ENCODE assay signal across 31 mouse cellular contexts in the genomic region with DNA sequence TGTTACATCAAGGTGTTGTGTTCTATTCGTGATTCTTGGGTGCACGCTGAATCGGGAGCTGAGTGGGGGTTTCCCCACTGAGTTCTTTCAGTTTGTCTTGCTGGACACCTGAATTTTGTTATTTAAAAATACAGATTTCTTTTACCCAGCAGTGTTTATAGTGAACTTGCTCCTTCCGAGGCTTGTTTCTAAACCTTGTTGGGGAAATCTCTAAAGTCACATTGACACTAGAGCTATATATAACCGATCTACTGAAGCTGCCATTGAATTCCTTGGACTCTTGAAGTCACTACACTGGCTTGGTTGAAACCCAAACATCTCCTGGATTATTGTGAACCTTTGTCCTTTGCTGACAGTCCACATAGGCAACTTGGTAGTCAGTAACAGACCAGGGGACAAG. TPM values are rescaled to one million over a fixed set of nuclear protein-coding genes. Genes with fewer than 3 reads are reported as not detected.
DNase-seq lines count a peak whose midpoint lies in the region; ATAC-seq lines count a peak whose summit lies in the region.
"Had no signal": no experiment of that assay in that cellular context is flagged by ENCODE, and none has a peak within 500 bp of the region (broad histone marks: within the 10 kb centered on the region; RNA-seq: fewer than 3 reads in every experiment).

No protein-coding gene starts in this region.

- no peaks in the 10 kb centered on the region for H3K27me3 ChIP-seq in heart, embryonic 10.5 days (ENCODE audit: insufficient read depth, poor library complexity, severe bottlenecking)
- H3K27me3 ChIP-seq in heart, embryonic 13.5 days (replicated peaks), result no peaks in the 10 kb centered on the region
- H3K27me3 ChIP-seq in heart, embryonic 16.5 days (ENCODE audit: control insufficient read depth, insufficient read depth, low read length), result no peaks in the 10 kb centered on the region
- H3K27me3 ChIP-seq: embryonic facial prominence, embryonic 12.5 days; embryonic facial prominence, embryonic 15.5 days; hindbrain, embryonic 12.5 days; hindbrain, embryonic 15.5 days had no signal

- H3K9ac ChIP-seq in heart, embryonic 13.5 days, result no peak overlapping the region
- no peak overlapping the region for H3K9ac ChIP-seq in heart, embryonic 16.5 days (ENCODE audit: low read length)
- H3K9ac ChIP-seq: embryonic facial prominence, embryonic 12.5 days; embryonic facial prominence, embryonic 15.5 days; forebrain, postnatal 0 days; hindbrain, embryonic 12.5 days; hindbrain, embryonic 15.5 days had no signal

- DNase-seq in heart, embryonic 10.5 days (ENCODE audit: low spot score), result no peak
- DNase-seq in heart, postnatal 4 days, result no peak
- DNase-seq in heart, postnatal 25 days (ENCODE audit: low spot score), result no peak
- DNase-seq in heart, postnatal 10 days, result no peak
- DNase-seq: adrenal gland, adult 2 months; adrenal gland, postnatal 14 days; cerebellum, adult 11 months; cerebellum, adult 2 months; cerebellum, adult 9-11 months; cerebellum, postnatal 25 days; forebrain, postnatal 0 days; gastrocnemius, adult 2 months; gastrocnemius, postnatal 14 days; heart, postnatal 36 days; kidney, adult 2 months had no signal

- no peak for ATAC-seq in heart, embryonic 13.5 days (ENCODE audit: extremely low read depth, insufficient number of reproducible peaks, low FRiP score, low TSS enrichment)
- no peak for ATAC-seq in heart, embryonic 16.5 days (replicated peaks; ENCODE audit: extremely low read depth, insufficient read depth, low FRiP score)
- ATAC-seq: forebrain, embryonic 14.5 days; forebrain, postnatal 0 days; intestine, postnatal 0 days had no signal

- peak overlapping the region; percentile 39 for H3K4me2 ChIP-seq in heart, embryonic 13.5 days
- peak overlapping the region; percentile 5; the same call in 1 of the 2 replicates for H3K4me2 ChIP-seq in heart, embryonic 16.5 days (ENCODE audit: low read depth, low read length)
- H3K4me2 ChIP-seq: embryonic facial prominence, embryonic 12.5 days; embryonic facial prominence, embryonic 15.5 days; hindbrain, embryonic 12.5 days; hindbrain, embryonic 15.5 days had no signal

- H3K36me3 ChIP-seq in heart, embryonic 10.5 days, result no peaks in the 10 kb centered on the region
- no peaks in the 10 kb centered on the region for H3K36me3 ChIP-seq in heart, embryonic 13.5 days
- no peaks in the 10 kb centered on the region for H3K36me3 ChIP-seq in heart, embryonic 16.5 days (ENCODE audit: control insufficient read depth, insufficient read depth)
- H3K36me3 ChIP-seq: embryonic facial prominence, embryonic 12.5 days; embryonic facial prominence, embryonic 15.5 days; hindbrain, embryonic 12.5 days; hindbrain, embryonic 15.5 days had no signal

- H3K4me3 ChIP-seq in heart, embryonic 10.5 days, result no peak overlapping the region
- no peak overlapping the region for H3K4me3 ChIP-seq in heart, embryonic 13.5 days
- H3K4me3 ChIP-seq in heart, embryonic 16.5 days (ENCODE audit: low read length), result no peak overlapping the region
- H3K4me3 ChIP-seq: embryonic facial prominence, embryonic 12.5 days; embryonic facial prominence, embryonic 15.5 days; gastrocnemius, adult 2 months; hindbrain, embryonic 12.5 days; hindbrain, embryonic 15.5 days had no signal

- intact Hi-C loops in heart, postnatal 25 days (cut with DNase I), result no loop called here
- intact Hi-C loops in heart, postnatal 10 days (cut with DNase I), result no loop called here

- H3K27ac ChIP-seq in heart, embryonic 10.5 days, result 0 out of 2 replicates have a peak overlapping the region, but pooled peaks have one; percentile 12
- peak overlapping the region; percentile 74 for H3K27ac ChIP-seq in heart, embryonic 13.5 days (replicated peaks)
- peak overlapping the region; percentile 49 for H3K27ac ChIP-seq in heart, embryonic 16.5 days (ENCODE audit: low read length)
- H3K27ac ChIP-seq: embryonic facial prominence, embryonic 12.5 days; embryonic facial prominence, embryonic 15.5 days; gastrocnemius, adult 2 months; hindbrain, embryonic 12.5 days; hindbrain, embryonic 15.5 days had no signal

- 82% methylated on average over 5 of the region's 5 CpGs for WGBS in heart, embryonic 10.5 days
- 74% methylated on average over 5 of the region's 5 CpGs for WGBS in heart, embryonic 13.5 days
- WGBS in heart, embryonic 16.5 days, result 78% methylated on average over 5 of the region's 5 CpGs

- H3K4me1 ChIP-seq in heart, embryonic 10.5 days, result peaks cover 37% of the 10 kb centered on the region
- H3K4me1 ChIP-seq in heart, embryonic 13.5 days, result peaks cover 49% of the 10 kb centered on the region
- H3K4me1 ChIP-seq in heart, embryonic 16.5 days (ENCODE audit: control insufficient read depth, insufficient read depth, low read length), result peaks cover 34% of the 10 kb centered on the region

- 0 out of 2 replicates have a peak, but pooled peaks cover 3% of the 10 kb centered on the region for H3K9me3 ChIP-seq in heart, embryonic 10.5 days
- no peaks in the 10 kb centered on the region; the same call in none of the 2 replicates for H3K9me3 ChIP-seq in heart, embryonic 13.5 days
- peaks cover 3% of the 10 kb centered on the region; the same call in 1 of the 2 replicates for H3K9me3 ChIP-seq in heart, embryonic 16.5 days (replicated peaks; ENCODE audit: control insufficient read depth, low read length)
- H3K9me3 ChIP-seq: embryonic facial prominence, embryonic 12.5 days; embryonic facial prominence, embryonic 15.5 days; hindbrain, embryonic 12.5 days; hindbrain, embryonic 15.5 days had no signal

RNA-seq across cellular contexts. Expression of gene Rhoq, which starts 5.6 kb away (rescaled TPM):
- 15.5 and 15.9 TPM in 2 replicates for polyA plus RNA-seq in heart, embryonic 10.5 days (2016; fragmentation: Nextera tagmentation; extraction: Ambion mirVana)
- 100 to 1,000 TPM; 117 to 133 TPM for total RNA-seq in heart, postnatal 4 days (2021)
- 18.4 and 18.5 TPM in 2 replicates for polyA plus RNA-seq in heart, embryonic 13.5 days (2015; fragmentation: Nextera tagmentation; extraction: Ambion mirVana)
- total RNA-seq in heart, postnatal 25 days (2021), result 100 to 1,000 TPM; 140 to 159 TPM
- polyA plus RNA-seq in heart, embryonic 16.5 days (2015; fragmentation: Nextera tagmentation; extraction: Ambion mirVana), result 19.9 and 20.4 TPM in 2 replicates
- total RNA-seq in heart, postnatal 10 days (2021), result 100 to 1,000 TPM; 168 to 176 TPM

RNA-seq across cellular contexts. Expression of gene Atp6v1e2, which starts 9.5 kb away (rescaled TPM):
- not detected in 2 replicates for polyA plus RNA-seq in heart, embryonic 10.5 days (2016; fragmentation: Nextera tagmentation; extraction: Ambion mirVana)
- not detected for total RNA-seq in heart, postnatal 4 days (2021)
- not detected in 2 replicates for polyA plus RNA-seq in heart, embryonic 13.5 days (2015; fragmentation: Nextera tagmentation; extraction: Ambion mirVana)
- not detected for total RNA-seq in heart, postnatal 25 days (2021)
- polyA plus RNA-seq in heart, embryonic 16.5 days (2015; fragmentation: Nextera tagmentation; extraction: Ambion mirVana), result not detected in 2 replicates
- total RNA-seq in heart, postnatal 10 days (2021), result not detected
- total RNA-seq: adrenal gland, adult 2 months; adrenal gland, postnatal 14 days; adrenal gland, postnatal 4 days; common myeloid progenitor, adult 5-6 weeks; forebrain, postnatal 0 days; gastrocnemius, adult 2 months; gastrocnemius, postnatal 14 days; gastrocnemius, postnatal 4 days; heart, postnatal 36 days; MEL had no signal
- polyA plus RNA-seq: adrenal gland, adult 2 months; cerebellum, adult 2 months; embryonic facial prominence, embryonic 12.5 days; embryonic facial prominence, embryonic 15.5 days; forebrain, embryonic 11.5 days; forebrain, embryonic 14.5 days; hindbrain, embryonic 12.5 days; intestine, embryonic 14.5 days; intestine, postnatal 0 days; kidney, adult 2 months; kidney, embryonic 14.5 days had no signal

RNA-seq across cellular contexts. Expression of gene Tmem247, which starts 40.1 kb away (rescaled TPM):
- polyA plus RNA-seq in heart, embryonic 10.5 days (2016; fragmentation: Nextera tagmentation; extraction: Ambion mirVana), result not detected in 2 replicates
- total RNA-seq in heart, postnatal 4 days (2021), result not detected
- not detected in 2 replicates for polyA plus RNA-seq in heart, embryonic 13.5 days (2015; fragmentation: Nextera tagmentation; extraction: Ambion mirVana)
- total RNA-seq in heart, postnatal 25 days (2021), result not detected
- polyA plus RNA-seq in heart, embryonic 16.5 days (2015; fragmentation: Nextera tagmentation; extraction: Ambion mirVana), result not detected in 2 replicates
- not detected for total RNA-seq in heart, postnatal 10 days (2021)
- total RNA-seq: adrenal gland, adult 2 months; adrenal gland, postnatal 14 days; adrenal gland, postnatal 4 days; common myeloid progenitor, adult 5-6 weeks; forebrain, postnatal 0 days; gastrocnemius, adult 2 months; gastrocnemius, postnatal 14 days; gastrocnemius, postnatal 4 days; heart, postnatal 36 days; MEL had no signal
- polyA plus RNA-seq: adrenal gland, adult 2 months; cerebellum, adult 2 months; embryonic facial prominence, embryonic 12.5 days; embryonic facial prominence, embryonic 15.5 days; forebrain, embryonic 11.5 days; forebrain, embryonic 14.5 days; forebrain, postnatal 0 days; frontal cortex, adult 2 months; hindbrain, embryonic 12.5 days; hindbrain, embryonic 15.5 days; intestine, embryonic 14.5 days; intestine, postnatal 0 days; kidney, adult 2 months; kidney, embryonic 14.5 days had no signal

Comparison
In these comparisons a context has a peak if more than half of its experiments do, and no peak if none do; other contexts are left out.
1. H3K27ac ChIP-seq: peak in every context shown above with its lines; median percentile 74 in heart, embryonic 13.5 days; 49 in heart, embryonic 16.5 days; 12 in heart, embryonic 10.5 days.